Mouse (Mus musculus) hindbrain, embryonic 13.5 days (tissue): ENCODE measurements at regions not wholly inside any gene's neighbourhood (a gene's known extent, or its start where the extent isn't known, plus 50 kb on each side); places are given as distances from the start of the nearest gene placed in this dataset.

ENCODE experiments used
- ATAC-seq: fragments of 200-750 bp; cut with Nextera tagmentation; 2 replicates; pipeline ENCODE4 v1.8.0; 2017; ENCODE audit warnings: moderate TSS enrichment; ENCODE audit not compliant: low FRiP score
- H3K27ac ChIP-seq: fragments of 300-500 bp; sonication (generic); 2 replicates; pipeline ENCODE4 v1.5.1; 2015; ENCODE audit warnings: inconsistent platforms, mild to moderate bottlenecking, moderate library complexity
- H3K27me3 ChIP-seq: fragments of 300-500 bp; sonication (generic); 2 replicates; pipeline ENCODE4 v1.6.1; 2015; ENCODE audit warnings: mild to moderate bottlenecking, inconsistent platforms
- H3K36me3 ChIP-seq: fragments of 300-500 bp; sonication (generic); 2 replicates; pipeline ENCODE4 v1.6.1; 2015; ENCODE audit warnings: mild to moderate bottlenecking, inconsistent platforms
- H3K4me1 ChIP-seq: fragments of 300-500 bp; sonication (generic); replicated peaks from 2 replicates; pipeline ENCODE4 v1.6.1; 2015; ENCODE audit warnings: inconsistent platforms
- H3K4me2 ChIP-seq: fragments of 300-500 bp; sonication (generic); 2 replicates; pipeline ENCODE4 v1.6.1; 2015; ENCODE audit warnings: inconsistent platforms, mild to moderate bottlenecking, moderate library complexity
- H3K4me3 ChIP-seq: fragments of 300-500 bp; sonication (generic); 2 replicates; pipeline ENCODE4 v1.5.1; 2015; ENCODE audit warnings: mild to moderate bottlenecking, inconsistent platforms
- H3K9ac ChIP-seq: fragments of 300-500 bp; sonication (generic); 2 replicates; pipeline ENCODE4 v1.6.1; 2015; ENCODE audit warnings: mild to moderate bottlenecking, inconsistent platforms
- H3K9me3 ChIP-seq: fragments of 300-500 bp; sonication (generic); 2 replicates; pipeline ENCODE4 v1.6.1; 2016; ENCODE audit warnings: inconsistent platforms
- WGBS: fragments of 180-500 bp; shearing (Covaris S2); methylation state at CpG from one replicate; pipeline ENCODE4 v1.1.7; 2015; 5-methylcytosine and 5-hydroxymethylcytosine counted together

DNA sequence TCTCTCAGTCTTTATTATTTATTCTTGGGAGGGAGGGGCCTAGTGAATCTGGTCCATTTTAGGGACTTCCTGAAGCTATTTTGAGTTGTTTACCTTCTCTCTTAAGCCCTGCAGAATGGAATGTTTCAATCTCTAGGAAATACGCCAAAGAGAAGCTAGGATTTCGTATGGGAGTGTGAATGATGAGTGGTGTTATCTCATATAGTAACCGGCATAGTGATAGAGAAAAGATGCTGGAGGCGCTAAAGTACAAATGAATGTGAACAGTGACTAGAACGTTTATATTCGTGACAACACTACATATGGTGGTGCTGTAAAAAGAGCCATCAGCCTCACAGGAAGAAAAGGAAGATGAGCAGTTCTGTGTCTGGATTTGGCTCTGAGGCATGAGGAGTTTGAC is 145.2 kb upstream of the Ube2e3 start:
- ATAC-seq, result no peak
- 91% methylated on average over 6 of the region's 6 CpGs for WGBS
- no peak overlapping the region for H3K27ac ChIP-seq
- H3K4me1 ChIP-seq, result no peaks in the 10 kb centered on the region
- H3K27me3 ChIP-seq, result no peaks in the 10 kb centered on the region
- H3K36me3 ChIP-seq, result no peaks in the 10 kb centered on the region
- H3K4me2 ChIP-seq, result no peak overlapping the region
- no peak overlapping the region for H3K9ac ChIP-seq
- H3K9me3 ChIP-seq, result no peaks in the 10 kb centered on the region
- no peak overlapping the region for H3K4me3 ChIP-seq

DNA sequence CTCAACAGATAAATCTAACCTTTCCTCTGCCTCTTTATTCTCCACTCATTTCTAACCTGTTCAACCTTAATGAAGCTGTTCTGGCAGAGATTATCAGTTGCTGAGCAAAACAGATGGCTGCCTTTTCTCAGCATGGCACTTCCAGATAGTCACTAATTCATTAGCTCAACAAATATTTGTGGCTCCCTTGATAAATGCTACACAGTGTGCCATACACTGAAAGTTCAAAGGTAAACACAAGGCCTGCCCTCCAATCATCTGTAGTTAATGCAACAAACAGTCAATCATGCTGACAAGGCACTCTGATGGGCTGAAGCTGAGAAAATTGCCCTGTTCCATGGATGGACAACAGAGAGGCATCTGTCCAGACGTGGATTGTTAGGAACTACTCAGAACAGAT is 149.4 kb upstream of the Ube2e3 start:
- Histone ChIP-seq H3K27me3 (no peaks in the 10 kb centered on the region), H3K27ac (no peak overlapping the region), H3K36me3 (no peaks in the 10 kb centered on the region), H3K4me1 (peaks cover 4% of the 10 kb centered on the region; the same call in 1 of the 2 replicates), H3K9me3 (no peaks in the 10 kb centered on the region), H3K4me2 (no peak overlapping the region), H3K4me3 (no peak overlapping the region), H3K9ac (no peak overlapping the region)
- WGBS, result 40% methylated on average over 1 of the region's 1 CpGs
- no peak; the same call in 1 of the 2 replicates for ATAC-seq

DNA sequence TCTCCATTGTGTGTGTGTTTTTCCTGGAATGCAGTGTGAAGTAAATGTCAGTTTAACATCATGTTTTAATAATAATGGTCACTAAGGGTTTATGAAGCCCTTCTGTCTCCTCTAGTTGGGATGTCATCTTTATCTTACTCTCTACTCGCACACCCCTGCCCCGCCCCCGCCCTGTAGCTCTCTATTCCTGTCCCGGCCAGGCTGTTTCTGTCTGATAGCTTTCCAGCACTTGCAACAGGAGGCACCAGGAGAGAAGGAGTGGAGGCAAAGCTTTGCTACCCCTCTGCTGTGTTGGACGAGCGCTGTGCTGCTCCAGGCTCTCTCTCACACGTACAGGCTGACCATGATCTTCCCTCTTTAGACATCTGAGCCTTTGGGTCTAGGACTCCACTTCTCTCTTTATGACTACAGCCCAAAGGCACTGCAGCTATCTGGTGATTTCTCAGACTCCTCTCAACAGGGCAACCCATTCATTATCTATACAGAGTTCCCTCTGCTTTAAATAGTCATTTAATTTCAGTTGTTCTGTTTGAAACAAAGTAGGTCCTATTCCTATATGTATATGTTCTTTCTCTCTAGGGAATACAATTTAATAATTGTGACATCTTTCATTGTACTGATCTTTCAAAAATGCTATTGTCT is 151.6 kb upstream of the Ube2e3 start:
- Histone ChIP-seq H3K27ac (no peak overlapping the region), H3K4me2 (no peak overlapping the region)
- WGBS, result 72% methylated on average over 7 of the region's 7 CpGs

GRCm38 (mm10) chr2:78694851-78695250 is 173.1 kb upstream of the Ube2e3 start:
- no peak overlapping the region for H3K4me3 ChIP-seq
- WGBS, result 34% methylated on average over 6 of the region's 6 CpGs
- no peaks in the 10 kb centered on the region for H3K27me3 ChIP-seq
- no peak overlapping the region for H3K27ac ChIP-seq
- no peaks in the 10 kb centered on the region for H3K9me3 ChIP-seq
- no peaks in the 10 kb centered on the region for H3K36me3 ChIP-seq
- no peak overlapping the region for H3K9ac ChIP-seq
- ATAC-seq, result 0 out of 2 replicates have a peak, but pooled peaks have one; percentile 32
- no peak overlapping the region for H3K4me2 ChIP-seq
- no peaks in the 10 kb centered on the region for H3K4me1 ChIP-seq

More for the DNA sequence above, 151.6 kb upstream of the Ube2e3 start:
- ATAC-seq, result no peak
- Histone ChIP-seq H3K4me1 (peaks cover 4% of the 10 kb centered on the region; the same call in 1 of the 2 replicates), H3K9me3 (no peaks in the 10 kb centered on the region), H3K27me3 (no peaks in the 10 kb centered on the region), H3K4me3 (no peak overlapping the region), H3K9ac (no peak overlapping the region), H3K36me3 (no peaks in the 10 kb centered on the region)

- H3K27ac ChIP-seq, result no peak overlapping the region
- no peak for ATAC-seq
- H3K9ac ChIP-seq, result no peak overlapping the region
- no peaks in the 10 kb centered on the region for H3K27me3 ChIP-seq
- no peaks in the 10 kb centered on the region for H3K36me3 ChIP-seq
- H3K4me1 ChIP-seq, result peaks cover 3% of the 10 kb centered on the region; the same call in 1 of the 2 replicates
- no peak overlapping the region for H3K4me2 ChIP-seq
- whole genome bisulfite sequencing, result 72% methylated on average over 2 of the region's 2 CpGs
- H3K4me3 ChIP-seq, result no peak overlapping the region
- H3K9me3 ChIP-seq, result no peaks in the 10 kb centered on the region
These were observed 211.3 kb upstream of the Ube2e3 start for GRCm38 (mm10) chr2:78656668-78657067.

GRCm38 (mm10) chr2:78655156-78655855 is 212.6 kb upstream of the Ube2e3 start:
- 75% methylated on average over 7 of the region's 7 CpGs for WGBS
- H3K9ac ChIP-seq, result no peak overlapping the region
- H3K4me1 ChIP-seq, result peaks cover 3% of the 10 kb centered on the region; the same call in 1 of the 2 replicates
- no peaks in the 10 kb centered on the region for H3K27me3 ChIP-seq
- no peaks in the 10 kb centered on the region for H3K36me3 ChIP-seq
- H3K4me2 ChIP-seq, result no peak overlapping the region
- H3K4me3 ChIP-seq, result no peak overlapping the region
- no peak overlapping the region for H3K27ac ChIP-seq
- no peaks in the 10 kb centered on the region for H3K9me3 ChIP-seq
- ATAC-seq, result no peak

DNA sequence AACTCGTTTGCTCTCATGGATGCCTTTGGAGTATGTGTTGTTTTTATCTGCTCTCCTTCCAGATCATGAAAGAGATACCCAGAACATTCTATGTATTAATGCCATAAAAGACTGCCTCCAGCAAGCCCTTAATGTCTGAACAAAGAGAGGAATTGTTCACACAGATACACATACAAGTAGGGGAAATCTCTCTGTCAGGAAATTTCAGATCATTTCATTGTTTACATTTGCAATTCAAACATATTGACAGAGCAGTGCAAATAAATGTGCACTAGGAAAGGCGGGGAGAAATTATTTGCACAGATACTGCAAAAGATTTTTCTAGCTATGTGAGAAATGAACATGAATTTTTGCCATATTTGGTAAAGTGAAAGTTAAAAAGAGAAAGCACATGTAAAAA is 216.4 kb upstream of the Ube2e3 start:
- Histone ChIP-seq H3K4me1 (peaks cover 3% of the 10 kb centered on the region; the same call in 1 of the 2 replicates), H3K4me2 (no peak overlapping the region), H3K36me3 (no peaks in the 10 kb centered on the region), H3K9ac (no peak overlapping the region), H3K9me3 (no peaks in the 10 kb centered on the region), H3K4me3 (no peak overlapping the region), H3K27ac (no peak overlapping the region), H3K27me3 (no peaks in the 10 kb centered on the region)
- no peak for ATAC-seq
- WGBS, result 63% methylated on average over 2 of the region's 2 CpGs

DNA sequence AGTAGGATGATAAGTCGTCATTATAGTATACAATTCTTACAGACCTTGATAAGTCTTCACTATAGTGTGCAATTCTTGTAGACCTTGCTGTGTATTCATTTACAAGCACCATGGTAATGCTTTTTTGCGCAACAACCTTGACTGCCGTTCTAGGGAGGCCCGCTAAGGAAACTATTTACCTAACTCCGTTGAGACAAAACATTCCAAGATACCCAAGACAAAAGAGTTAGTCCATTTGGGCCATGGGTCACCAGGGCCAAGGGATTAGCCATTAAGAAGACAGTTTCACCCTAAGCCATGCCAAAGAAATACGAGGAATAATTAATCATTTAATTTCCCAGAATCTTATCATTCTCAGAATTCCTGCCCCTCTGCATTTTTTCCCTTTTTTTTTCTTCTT is 227.6 kb upstream of the Ube2e3 start:
- Histone ChIP-seq H3K27ac (no peak overlapping the region), H3K4me3 (no peak overlapping the region), H3K9ac (no peak overlapping the region), H3K36me3 (no peaks in the 10 kb centered on the region), H3K4me1 (no peaks in the 10 kb centered on the region), H3K9me3 (no peaks in the 10 kb centered on the region), H3K4me2 (no peak overlapping the region), H3K27me3 (no peaks in the 10 kb centered on the region)
- 86% methylated on average over 6 of the region's 6 CpGs for WGBS
- ATAC-seq, result no peak

- Histone ChIP-seq H3K4me2 (no peak overlapping the region), H3K36me3 (no peaks in the 10 kb centered on the region), H3K9ac (no peak overlapping the region), H3K4me3 (no peak overlapping the region), H3K9me3 (no peaks in the 10 kb centered on the region), H3K27ac (no peak overlapping the region), H3K27me3 (no peaks in the 10 kb centered on the region), H3K4me1 (no peaks in the 10 kb centered on the region)
- ATAC-seq, result no peak
- 80% methylated on average over 4 of the region's 4 CpGs for WGBS
These were observed 242.7 kb upstream of the Ube2e3 start for GRCm38 (mm10) chr2:78625264-78625663.

GRCm38 (mm10) chr2:78606388-78606787 is 261.5 kb upstream of the Ube2e3 start:
- no peak for ATAC-seq
- H3K4me2 ChIP-seq, result no peak overlapping the region
- H3K9me3 ChIP-seq, result no peaks in the 10 kb centered on the region
- H3K27ac ChIP-seq, result no peak overlapping the region
- H3K4me3 ChIP-seq, result no peak overlapping the region
- H3K9ac ChIP-seq, result no peak overlapping the region
- no peaks in the 10 kb centered on the region for H3K36me3 ChIP-seq
- no peaks in the 10 kb centered on the region for H3K27me3 ChIP-seq
- no peaks in the 10 kb centered on the region for H3K4me1 ChIP-seq

DNA sequence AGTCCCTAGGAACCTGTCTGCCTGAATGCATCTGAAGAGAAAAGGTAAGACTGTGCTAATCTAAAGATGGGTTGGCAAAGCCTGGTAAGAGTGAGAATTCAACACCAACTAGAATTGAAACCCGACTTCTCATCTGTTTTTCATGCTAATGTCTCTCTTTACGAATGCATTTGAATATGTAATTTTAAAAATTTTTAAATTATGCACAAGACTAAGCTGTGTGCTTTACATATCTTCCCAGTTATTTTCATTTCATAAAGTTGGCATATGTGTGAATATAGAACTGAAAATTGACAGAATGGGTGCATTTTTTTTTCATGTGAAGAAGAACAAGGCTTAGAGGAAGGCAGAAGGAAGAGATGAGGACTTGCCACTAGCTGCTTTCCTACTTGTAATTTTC is 267.2 kb upstream of the Ube2e3 start:
- ATAC-seq, result no peak
- no peaks in the 10 kb centered on the region for H3K4me1 ChIP-seq
- no peaks in the 10 kb centered on the region for H3K9me3 ChIP-seq
- no peak overlapping the region for H3K9ac ChIP-seq
- H3K27me3 ChIP-seq, result no peaks in the 10 kb centered on the region
- WGBS, result 84% methylated on average over 2 of the region's 2 CpGs
- H3K36me3 ChIP-seq, result no peaks in the 10 kb centered on the region
- no peak overlapping the region for H3K27ac ChIP-seq
- no peak overlapping the region for H3K4me2 ChIP-seq
- no peak overlapping the region for H3K4me3 ChIP-seq

GRCm38 (mm10) chr2:78598039-78598438 is 269.9 kb upstream of the Ube2e3 start:
- H3K4me2 ChIP-seq, result no peak overlapping the region
- peak; percentile 28; the same call in 1 of the 2 replicates for ATAC-seq
- no peaks in the 10 kb centered on the region for H3K9me3 ChIP-seq
- no peaks in the 10 kb centered on the region for H3K4me1 ChIP-seq
- H3K27me3 ChIP-seq, result no peaks in the 10 kb centered on the region
- H3K4me3 ChIP-seq, result no peak overlapping the region
- WGBS, result 92% methylated on average over 8 of the region's 8 CpGs
- H3K27ac ChIP-seq, result no peak overlapping the region
- no peaks in the 10 kb centered on the region for H3K36me3 ChIP-seq
- no peak overlapping the region for H3K9ac ChIP-seq

GRCm38 (mm10) chr2:78596251-78596650 is 271.7 kb upstream of the Ube2e3 start:
- H3K4me1 ChIP-seq, result no peaks in the 10 kb centered on the region
- no peaks in the 10 kb centered on the region for H3K9me3 ChIP-seq
- ATAC-seq, result no peak
- H3K4me2 ChIP-seq, result no peak overlapping the region
- H3K36me3 ChIP-seq, result no peaks in the 10 kb centered on the region
- WGBS, result 74% methylated on average over 2 of the region's 2 CpGs
- H3K27ac ChIP-seq, result no peak overlapping the region
- no peaks in the 10 kb centered on the region for H3K27me3 ChIP-seq
- H3K9ac ChIP-seq, result no peak overlapping the region
- no peak overlapping the region for H3K4me3 ChIP-seq
